Mouse (Mus musculus): Measurements from ENCODE around the gene Gm525.
A peak's percentile ranks its signal among the peaks of the same experiment; 100 is the strongest.

DNA sequence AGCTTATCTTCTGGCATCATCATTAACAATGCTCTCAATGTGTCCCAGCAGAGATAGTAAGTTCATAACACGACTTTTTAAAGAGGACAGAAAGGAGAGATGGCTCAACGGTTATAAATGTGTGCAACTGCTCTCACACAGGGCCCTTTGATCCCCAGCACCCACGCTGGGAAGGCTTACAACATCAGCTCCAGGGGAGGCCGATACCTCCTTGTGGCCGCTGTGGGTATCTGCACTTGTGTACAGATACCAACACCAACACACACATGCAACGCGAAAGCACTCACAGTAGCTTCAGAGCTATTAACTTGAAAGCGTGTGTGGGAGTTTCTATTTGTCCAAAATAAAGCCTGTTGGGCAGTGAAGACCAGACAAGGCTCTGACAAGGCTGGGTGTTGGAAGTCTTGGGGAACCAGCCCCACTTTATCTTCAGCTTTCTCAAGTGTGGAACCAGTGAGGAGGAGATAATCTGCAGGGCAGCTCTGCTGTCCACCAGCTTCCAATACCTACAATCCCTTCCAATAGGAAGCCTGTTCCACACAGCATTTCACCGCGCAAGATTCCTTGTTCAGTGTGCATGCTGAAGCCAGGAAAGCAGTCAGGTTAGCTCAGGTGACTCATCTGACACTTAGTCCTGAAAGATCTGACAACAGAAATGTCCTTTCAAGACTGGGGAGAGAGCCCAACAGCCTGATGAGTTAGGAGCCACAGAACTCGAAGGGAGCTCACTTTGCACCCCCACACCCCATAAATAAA is 14.9 kb upstream of the Gm525 start:
- peak; percentile 52; the same call in 1 of the 2 replicates for TF ChIP-seq CTCF (IDR thresholded peaks at IDR 0.05; ENCODE audit: extremely low read depth, insufficient read length, insufficient replicate concordance, low read depth, low read length)
- no peak for TF ChIP-seq POLR2A (IDR thresholded peaks at IDR 0.05; ENCODE audit: low read depth, low read length)
